Mouse (Mus musculus): ENCODE data around the gene Ccnf. TPM values are rescaled to one million over a fixed set of nuclear protein-coding genes. Genes with fewer than 3 reads are reported as not detected.

Ccnf gene
- polyA plus RNA-seq, 1 experiment from 2014 or later, result 93.7 TPM

- Histone ChIP-seq H3K27me3 (replicated peaks) (no peaks in the 10 kb centered on the region), H3K27ac (peak overlapping the region; percentile 98), H3K9ac (peak overlapping the region; percentile 65), H3K4me1 (peaks cover 100% of the 10 kb centered on the region), H3K36me3 (peaks cover 47% of the 10 kb centered on the region), H3K9me3 (replicated peaks) (no peaks in the 10 kb centered on the region), H3K4me3 (peak overlapping the region; percentile 38), H3K4me2 (peak overlapping the region; percentile 100)
- ATAC-seq, result peak; percentile 65
- 34% methylated on average over 4 of the region's 4 CpGs for WGBS (ENCODE audit: insufficient replicate concordance)
Measured at GRCm38 (mm10) chr17:24199252-24199651, 52.0 kb downstream of the Ccnf start.

DNA sequence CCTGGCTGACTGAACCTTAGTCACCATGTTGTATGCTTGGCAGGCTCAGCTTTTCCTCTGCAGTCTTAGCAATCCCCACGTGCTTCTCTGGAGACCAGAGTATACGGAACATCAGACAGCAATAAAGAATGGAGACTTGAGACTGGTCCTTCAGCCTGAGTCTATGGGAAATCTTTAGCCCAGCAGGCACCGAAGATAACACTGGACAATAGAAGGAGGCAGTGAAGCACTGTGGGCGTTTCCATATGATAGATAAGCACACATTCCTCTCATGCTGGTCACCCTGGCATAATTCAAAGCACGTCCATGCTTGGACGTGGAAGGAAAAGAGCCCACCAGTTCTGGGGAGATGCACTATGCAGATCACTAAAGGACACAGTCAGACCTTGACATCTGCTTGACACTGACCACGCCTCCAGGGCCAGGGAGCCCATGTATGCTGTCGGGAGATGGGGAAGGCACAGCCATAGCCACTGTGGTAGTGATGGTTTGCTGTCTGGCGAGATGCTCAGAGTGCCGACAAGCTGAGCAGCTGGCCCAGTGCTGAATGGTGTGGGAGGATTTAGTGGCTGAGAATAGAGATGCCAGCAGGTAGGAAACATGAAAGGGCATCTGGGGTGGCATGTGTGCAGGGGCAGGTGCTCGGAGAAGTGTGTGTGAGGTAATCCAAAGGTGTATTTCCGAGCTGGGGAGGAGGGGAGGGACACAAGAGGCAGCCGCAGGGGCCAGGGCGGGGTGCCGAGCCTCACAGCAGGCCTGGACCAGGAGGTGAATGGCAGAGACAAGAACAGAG, 54.1 kb downstream of the Ccnf start:
- no peak overlapping the region for H3K4me3 ChIP-seq
- WGBS (ENCODE audit: insufficient replicate concordance), result 41% methylated on average over 15 of the region's 15 CpGs
- H3K36me3 ChIP-seq, result peaks cover 58% of the 10 kb centered on the region
- no peaks in the 10 kb centered on the region for H3K27me3 ChIP-seq (replicated peaks)
- H3K9ac ChIP-seq, result peak overlapping the region; percentile 9; the same call in 1 of the 2 replicates
- H3K27ac ChIP-seq, result peak overlapping the region; percentile 98
- peak; percentile 48 for ATAC-seq
- no peaks in the 10 kb centered on the region for H3K9me3 ChIP-seq (replicated peaks)
- peak overlapping the region; percentile 100 for H3K4me2 ChIP-seq
- H3K4me1 ChIP-seq, result peaks cover 100% of the 10 kb centered on the region

DNA sequence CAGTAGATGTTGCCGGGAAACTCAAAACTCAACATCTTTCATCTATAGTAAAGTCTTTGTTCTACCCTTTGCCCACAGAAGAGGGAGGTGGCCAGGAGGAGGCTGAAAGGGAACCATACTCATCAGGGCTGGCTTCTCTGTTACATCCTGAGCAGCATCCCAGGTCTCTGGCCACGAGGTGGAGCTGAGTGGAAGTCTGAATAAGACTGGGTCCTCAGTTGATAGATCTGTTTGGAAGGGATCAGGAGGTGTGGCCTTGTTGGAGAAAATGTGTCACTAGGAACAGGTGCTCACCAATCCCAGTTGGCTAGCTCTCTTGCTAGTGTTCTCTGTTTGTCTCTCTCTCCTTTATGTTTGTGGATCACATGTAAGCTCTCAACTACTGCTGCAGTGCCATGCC, 55.9 kb downstream of the Ccnf start:
- H3K9me3 ChIP-seq (replicated peaks), result no peaks in the 10 kb centered on the region
- no peak for ATAC-seq
- no peaks in the 10 kb centered on the region for H3K27me3 ChIP-seq (replicated peaks)
- H3K9ac ChIP-seq, result no peak overlapping the region
- peak overlapping the region; percentile 77; the same call in 1 of the 2 replicates for H3K27ac ChIP-seq
- H3K4me1 ChIP-seq, result peaks cover 100% of the 10 kb centered on the region
- WGBS (ENCODE audit: insufficient replicate concordance), result 74% methylated on average over 2 of the region's 2 CpGs
- H3K4me2 ChIP-seq, result no peak overlapping the region
- peaks cover 54% of the 10 kb centered on the region for H3K36me3 ChIP-seq
- H3K4me3 ChIP-seq, result no peak overlapping the region

DNA sequence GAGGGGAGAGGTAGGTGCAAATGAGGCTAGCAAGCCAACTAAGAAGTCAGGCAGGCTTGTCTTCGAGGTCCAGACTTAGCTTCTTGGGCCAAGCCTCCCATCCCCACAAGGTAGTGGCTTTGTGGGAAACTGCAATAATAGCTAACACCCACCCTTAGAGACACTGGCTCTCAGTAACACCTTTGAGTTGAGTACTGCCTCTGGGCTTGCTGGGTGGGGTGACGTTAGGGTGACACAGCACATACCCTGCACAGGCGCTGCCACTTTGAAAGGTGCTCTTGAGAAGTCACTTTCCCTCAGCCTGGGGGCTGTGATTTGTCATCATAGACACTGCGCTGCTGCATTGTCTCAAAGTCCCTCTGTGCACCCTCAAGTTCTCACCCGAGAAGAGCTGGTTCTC, 57.5 kb downstream of the Ccnf start:
- Histone ChIP-seq H3K4me2 (peak overlapping the region; percentile 39), H3K9me3 (replicated peaks) (no peaks in the 10 kb centered on the region), H3K4me3 (no peak overlapping the region), H3K4me1 (peaks cover 84% of the 10 kb centered on the region), H3K36me3 (peaks cover 66% of the 10 kb centered on the region), H3K27me3 (replicated peaks) (no peaks in the 10 kb centered on the region), H3K27ac (peak overlapping the region; percentile 77), H3K9ac (peak overlapping the region; percentile 51)
- peak; percentile 79 for ATAC-seq
- WGBS (ENCODE audit: insufficient replicate concordance), result 74% methylated on average over 5 of the region's 5 CpGs

DNA sequence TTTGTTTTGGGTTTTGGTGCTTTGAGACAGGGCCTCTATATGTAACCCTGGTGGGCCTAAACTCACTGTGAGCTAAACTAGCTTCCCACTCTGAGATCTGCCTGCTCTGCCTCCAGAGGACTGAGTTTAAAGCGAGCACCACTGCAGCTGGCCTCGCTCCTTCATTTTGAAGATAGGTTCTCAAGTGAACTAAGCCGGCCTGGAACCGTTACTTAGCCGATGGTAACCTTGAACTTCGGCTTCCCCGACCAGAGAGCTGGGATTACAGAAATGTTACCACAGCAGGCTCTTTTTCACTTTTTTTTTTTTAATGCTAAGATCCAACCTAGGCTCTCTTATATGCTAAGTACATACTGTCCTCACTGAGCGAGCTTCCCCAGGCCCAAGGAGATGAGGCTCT, 58.0 kb downstream of the Ccnf start:
- peaks cover 79% of the 10 kb centered on the region for H3K4me1 ChIP-seq
- no peak overlapping the region for H3K4me3 ChIP-seq
- 83% methylated on average over 8 of the region's 8 CpGs for WGBS (ENCODE audit: insufficient replicate concordance)
- H3K9ac ChIP-seq, result peak overlapping the region; percentile 51
- no peaks in the 10 kb centered on the region for H3K9me3 ChIP-seq (replicated peaks)
- H3K4me2 ChIP-seq, result peak overlapping the region; percentile 39; the same call in 1 of the 2 replicates
- peaks cover 71% of the 10 kb centered on the region for H3K36me3 ChIP-seq
- peak overlapping the region; percentile 77 for H3K27ac ChIP-seq
- no peak for ATAC-seq
- no peaks in the 10 kb centered on the region for H3K27me3 ChIP-seq (replicated peaks)

- H3K4me1 ChIP-seq, result peaks cover 75% of the 10 kb centered on the region
- H3K4me2 ChIP-seq, result no peak overlapping the region
- peak overlapping the region; percentile 51; the same call in 1 of the 2 replicates for H3K9ac ChIP-seq
- ATAC-seq, result no peak
- H3K9me3 ChIP-seq (replicated peaks), result no peaks in the 10 kb centered on the region
- WGBS (ENCODE audit: insufficient replicate concordance), result 72% methylated on average over 8 of the region's 8 CpGs
- H3K36me3 ChIP-seq, result peaks cover 74% of the 10 kb centered on the region
- H3K4me3 ChIP-seq, result no peak overlapping the region
- H3K27me3 ChIP-seq (replicated peaks), result no peaks in the 10 kb centered on the region
- peak overlapping the region; percentile 77; the same call in 1 of the 2 replicates for H3K27ac ChIP-seq
Measured at GRCm38 (mm10) chr17:24192848-24193247, 58.4 kb downstream of the Ccnf start.

DNA sequence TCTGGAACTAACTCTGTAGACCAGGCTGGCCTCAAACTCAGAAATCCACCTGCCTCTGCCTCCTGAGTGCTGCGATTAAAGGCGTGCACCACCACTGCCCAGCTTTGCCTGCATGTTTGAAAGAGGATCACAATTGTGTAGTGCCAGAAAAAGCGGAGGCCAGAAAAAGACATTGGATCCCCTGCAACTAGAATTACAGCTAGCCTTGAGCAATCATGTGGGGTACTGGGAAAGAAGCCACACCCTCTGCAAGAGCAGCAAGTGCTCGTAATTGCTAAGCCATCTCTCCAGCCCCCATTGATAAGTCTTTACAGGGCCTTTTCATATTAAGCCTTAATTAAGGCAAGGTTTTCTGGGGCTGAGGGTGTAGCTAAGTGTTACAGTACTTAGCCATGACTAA, 59.8 kb downstream of the Ccnf start:
- no peaks in the 10 kb centered on the region for H3K9me3 ChIP-seq (replicated peaks)
- peaks cover 61% of the 10 kb centered on the region for H3K4me1 ChIP-seq
- H3K4me3 ChIP-seq, result no peak overlapping the region
- H3K4me2 ChIP-seq, result 0 out of 2 replicates have a peak overlapping the region, but pooled peaks have one; percentile 11
- peaks cover 78% of the 10 kb centered on the region for H3K36me3 ChIP-seq
- WGBS (ENCODE audit: insufficient replicate concordance), result 77% methylated on average over 4 of the region's 4 CpGs
- no peak overlapping the region; the same call in 1 of the 2 replicates for H3K9ac ChIP-seq
- no peak for ATAC-seq
- no peaks in the 10 kb centered on the region for H3K27me3 ChIP-seq (replicated peaks)
- no peak overlapping the region; the same call in 1 of the 2 replicates for H3K27ac ChIP-seq

DNA sequence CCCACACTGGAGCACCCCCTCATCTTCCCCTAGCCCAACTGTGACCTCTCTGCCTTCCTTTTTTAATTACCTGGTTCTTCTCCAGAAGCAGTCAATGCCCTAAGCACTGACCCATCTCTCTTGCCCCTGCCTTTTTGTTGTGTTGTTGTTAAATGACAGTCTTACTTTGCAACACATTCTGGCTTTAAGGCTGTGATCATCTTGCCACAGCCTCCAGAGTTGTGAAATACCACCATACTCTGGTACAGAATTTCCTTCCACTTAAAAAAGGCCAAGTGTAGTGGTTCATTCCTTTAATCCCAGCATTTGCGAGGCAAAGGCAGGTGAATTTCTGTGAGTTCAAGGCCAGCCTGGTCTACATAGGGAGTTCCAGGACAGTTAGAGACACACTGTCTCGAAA, 60.4 kb downstream of the Ccnf start:
- H3K27ac ChIP-seq, result peak overlapping the region; percentile 11; the same call in 1 of the 2 replicates
- peaks cover 56% of the 10 kb centered on the region for H3K4me1 ChIP-seq
- H3K27me3 ChIP-seq (replicated peaks), result no peaks in the 10 kb centered on the region
- ATAC-seq, result no peak
- WGBS (ENCODE audit: insufficient replicate concordance), result 72% methylated on average over 2 of the region's 2 CpGs
- H3K4me2 ChIP-seq, result no peak overlapping the region
- no peak overlapping the region for H3K4me3 ChIP-seq
- H3K9me3 ChIP-seq (replicated peaks), result no peaks in the 10 kb centered on the region
- H3K36me3 ChIP-seq, result peaks cover 80% of the 10 kb centered on the region
- H3K9ac ChIP-seq, result no peak overlapping the region

- ATAC-seq, result no peak
- Histone ChIP-seq H3K9me3 (replicated peaks) (no peaks in the 10 kb centered on the region), H3K36me3 (peaks cover 10% of the 10 kb centered on the region), H3K27ac (peak overlapping the region; percentile 61), H3K27me3 (replicated peaks) (no peaks in the 10 kb centered on the region), H3K4me1 (peaks cover 23% of the 10 kb centered on the region), H3K4me2 (no peak overlapping the region), H3K9ac (0 out of 2 replicates have a peak overlapping the region, but pooled peaks have one; percentile 14), H3K4me3 (no peak overlapping the region)
- 76% methylated on average over 3 of the region's 3 CpGs for WGBS (ENCODE audit: insufficient replicate concordance)
Measured at GRCm38 (mm10) chr17:24174259-24174658, 77.0 kb downstream of the Ccnf start.

DNA sequence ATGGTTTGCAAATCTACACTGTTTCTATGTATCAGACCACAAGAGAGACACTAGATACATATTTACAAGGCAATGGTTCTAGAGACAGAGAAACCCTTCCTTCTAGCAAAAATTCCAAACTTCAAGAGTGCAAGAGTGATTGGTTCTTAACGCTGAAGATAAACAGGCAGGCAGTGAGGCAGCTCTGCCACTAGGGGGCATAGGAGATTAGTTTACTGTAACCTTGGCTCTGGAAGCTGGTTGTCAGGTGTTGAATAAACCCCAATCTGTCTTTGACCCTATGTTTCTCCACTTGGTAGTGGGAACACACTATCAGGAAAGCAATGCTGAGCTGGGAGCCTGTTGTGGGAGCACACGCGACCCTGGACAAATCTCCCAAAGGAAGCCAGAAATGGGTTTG, 77.9 kb downstream of the Ccnf start:
- no peak for ATAC-seq
- Histone ChIP-seq H3K9ac (no peak overlapping the region), H3K4me2 (no peak overlapping the region), H3K4me1 (peaks cover 23% of the 10 kb centered on the region), H3K27ac (no peak overlapping the region), H3K36me3 (peaks cover 5% of the 10 kb centered on the region; the same call in 1 of the 2 replicates), H3K27me3 (replicated peaks) (no peaks in the 10 kb centered on the region), H3K9me3 (replicated peaks) (no peaks in the 10 kb centered on the region), H3K4me3 (no peak overlapping the region)
- 6% methylated on average over 3 of the region's 3 CpGs for WGBS (ENCODE audit: insufficient replicate concordance)
